Mouse (Mus musculus) embryonic facial prominence, embryonic 11.5 days (tissue): ENCODE data around the gene Slc2a2. TPM values are rescaled to one million over a fixed set of nuclear protein-coding genes. Genes with fewer than 3 reads are reported as not detected.

Source experiments
- ATAC-seq: fragments of 200-750 bp; cut with Nextera tagmentation; replicated peaks from 2 replicates; pipeline ENCODE4 v1.8.0; 2017; ENCODE audit warnings: low read depth; ENCODE audit not compliant: insufficient number of reproducible peaks, low FRiP score, low TSS enrichment
- DNase-seq: peaks from one replicate; pipeline ENCODE4 v3.0.0-alpha.2; 2015; ENCODE audit warnings: low spot score
- H3K27ac ChIP-seq: fragments of 300-500 bp; sonication (generic); replicated peaks from 2 replicates; pipeline ENCODE4 v1.5.1; 2014; ENCODE audit warnings: mild to moderate bottlenecking, low read depth, low read length, control low read depth
- H3K27me3 ChIP-seq: fragments of 300-500 bp; sonication (generic); 2 replicates; pipeline ENCODE4 v1.6.1; 2014; ENCODE audit warnings: mild to moderate bottlenecking, low read length, moderate library complexity, mixed read lengths; ENCODE audit not compliant: control insufficient read depth, insufficient read depth
- H3K36me3 ChIP-seq: fragments of 300-500 bp; sonication (generic); replicated peaks from 2 replicates; pipeline ENCODE4 v1.6.1; 2014; ENCODE audit warnings: low read depth, mild to moderate bottlenecking, low read length, moderate library complexity, mixed read lengths; ENCODE audit not compliant: control insufficient read depth, insufficient read depth
- H3K4me1 ChIP-seq: fragments of 300-500 bp; sonication (generic); 2 replicates; pipeline ENCODE4 v1.6.1; 2014; ENCODE audit warnings: low read length, mixed read lengths; ENCODE audit not compliant: control insufficient read depth, insufficient read depth
- H3K4me2 ChIP-seq: fragments of 300-500 bp; sonication (generic); 2 replicates; pipeline ENCODE4 v1.6.1; 2014; ENCODE audit warnings: low read depth, mild to moderate bottlenecking, control low read depth, low read length, moderate library complexity
- H3K4me3 ChIP-seq: fragments of 300-500 bp; sonication (generic); 2 replicates; pipeline ENCODE4 v1.5.1; 2014; ENCODE audit warnings: low read depth, low read length, control low read depth
- H3K9ac ChIP-seq: fragments of 300-500 bp; sonication (generic); replicated peaks from 2 replicates; pipeline ENCODE4 v1.6.1; 2014; ENCODE audit warnings: mild to moderate bottlenecking, control low read depth, low read length
- H3K9me3 ChIP-seq: fragments of 300-500 bp; sonication (generic); replicated peaks from 2 replicates; pipeline ENCODE4 v1.6.1; 2016; ENCODE audit warnings: mild to moderate bottlenecking, low read length, inconsistent platforms, mixed read lengths; ENCODE audit not compliant: control insufficient read depth
- WGBS: fragments of 180-500 bp; shearing (Covaris S2); extraction: QIAGEN DNeasy Blood & Tissue Kit; methylation state at CpG from one replicate; pipeline ENCODE4 v1.1.7; 2014; 5-methylcytosine and 5-hydroxymethylcytosine counted together
- polyA plus RNA-seq: library from polyadenylated mRNA; unstranded; fragments of >200 nt; fragmentation: Nextera tagmentation; extraction: Ambion mirVana; gene quantifications from 2 replicates; pipeline ENCODE4 v1.2.1, GENCODE M21; 2014

Gene Slc2a2
- polyA plus RNA-seq, 1 experiment from 2014 or later, result not detected

DNA sequence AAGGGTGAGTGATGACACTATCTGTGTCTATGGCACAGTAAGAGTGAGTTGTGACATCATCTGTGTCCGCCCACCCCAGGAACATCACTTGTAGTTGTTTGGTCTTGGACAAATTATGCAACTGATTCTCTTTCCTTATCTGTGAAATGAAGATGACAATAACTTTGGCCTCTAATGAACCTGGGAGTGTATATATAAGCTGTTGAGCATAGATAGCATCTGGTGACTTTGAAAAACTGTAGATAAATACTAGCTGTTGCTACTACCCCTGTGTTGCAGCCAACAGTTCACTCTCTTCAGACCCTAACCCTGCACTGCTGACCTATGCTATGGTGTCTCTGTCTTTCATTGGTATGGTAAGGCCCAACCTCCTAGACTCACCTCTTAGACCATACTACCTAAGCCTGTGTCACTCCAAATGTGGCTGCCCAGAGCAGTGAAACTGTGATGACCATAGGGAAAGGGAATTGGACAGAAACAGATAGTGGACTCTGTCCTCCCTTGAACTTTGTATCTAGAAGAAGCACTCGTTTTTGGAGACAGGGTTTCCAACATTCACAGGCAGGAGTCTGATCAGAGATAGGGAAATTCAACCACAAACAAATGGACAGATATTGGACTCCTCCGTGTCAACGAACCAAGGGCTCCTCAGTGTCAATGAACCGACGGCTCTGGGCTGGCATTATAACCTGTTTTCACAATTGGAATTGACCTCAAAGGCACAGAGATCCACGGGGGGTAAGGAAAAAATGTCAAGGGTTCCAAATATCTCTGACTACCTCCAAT is 16.4 kb downstream of the Slc2a2 start:
- no peak overlapping the region for H3K9ac ChIP-seq
- no peak overlapping the region for H3K4me2 ChIP-seq
- WGBS, result 78% methylated on average over 7 of the region's 7 CpGs
- H3K36me3 ChIP-seq, result no peaks in the 10 kb centered on the region
- DNase-seq (no peak), ATAC-seq (no peak)
- no peaks in the 10 kb centered on the region for H3K27me3 ChIP-seq
- H3K4me1 ChIP-seq, result no peaks in the 10 kb centered on the region
- no peaks in the 10 kb centered on the region for H3K9me3 ChIP-seq
- no peak overlapping the region for H3K27ac ChIP-seq
- no peak overlapping the region for H3K4me3 ChIP-seq

DNA sequence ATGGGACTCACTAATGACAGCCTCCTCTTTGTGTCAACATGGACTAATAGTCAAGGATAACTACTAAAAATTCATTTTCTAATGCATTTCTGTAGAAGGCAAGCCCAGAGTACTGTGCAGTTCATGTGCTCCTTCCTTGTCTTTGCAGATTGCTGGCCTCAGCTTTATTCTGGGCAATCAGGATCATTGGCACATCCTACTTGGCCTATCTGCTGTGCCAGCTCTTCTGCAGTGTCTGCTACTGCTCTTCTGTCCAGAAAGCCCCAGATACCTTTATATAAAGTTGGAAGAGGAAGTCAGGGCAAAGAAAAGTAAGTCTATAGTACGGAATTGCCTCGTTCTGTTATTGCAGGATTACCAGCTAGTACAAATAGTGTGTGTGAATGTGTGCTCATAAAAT is 20.8 kb downstream of the Slc2a2 start:
- H3K27ac ChIP-seq, result no peak overlapping the region
- ATAC-seq, result no peak

DNA sequence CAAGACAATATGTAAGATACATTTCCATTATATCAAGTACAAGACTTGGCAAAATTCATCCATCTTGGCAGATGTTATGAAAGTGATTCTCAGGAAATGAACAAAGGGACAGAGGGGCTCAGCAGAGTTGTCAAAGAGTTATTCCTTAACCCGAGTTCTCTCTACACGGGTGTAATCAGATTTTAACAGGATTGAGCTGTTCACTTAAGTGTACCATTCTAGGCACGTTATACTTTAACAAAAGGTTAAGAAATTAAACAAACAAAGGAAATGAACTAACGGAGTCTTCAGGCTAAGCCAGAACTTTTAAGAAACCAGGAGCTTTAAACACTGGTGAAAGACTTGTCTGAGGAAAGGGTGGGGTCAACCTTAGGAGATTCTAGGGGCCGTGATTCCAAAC is 23.5 kb downstream of the Slc2a2 start:
- no peak overlapping the region for H3K27ac ChIP-seq

More for the DNA sequence above, 20.8 kb downstream of the Slc2a2 start:
- no peaks in the 10 kb centered on the region for H3K36me3 ChIP-seq
- H3K4me1 ChIP-seq, result no peaks in the 10 kb centered on the region
- 88% methylated on average over 2 of the region's 2 CpGs for WGBS
- H3K9me3 ChIP-seq, result no peaks in the 10 kb centered on the region
- H3K4me3 ChIP-seq, result no peak overlapping the region
- no peaks in the 10 kb centered on the region for H3K27me3 ChIP-seq
- DNase-seq, result no peak
- H3K9ac ChIP-seq, result no peak overlapping the region
- H3K4me2 ChIP-seq, result no peak overlapping the region

DNA sequence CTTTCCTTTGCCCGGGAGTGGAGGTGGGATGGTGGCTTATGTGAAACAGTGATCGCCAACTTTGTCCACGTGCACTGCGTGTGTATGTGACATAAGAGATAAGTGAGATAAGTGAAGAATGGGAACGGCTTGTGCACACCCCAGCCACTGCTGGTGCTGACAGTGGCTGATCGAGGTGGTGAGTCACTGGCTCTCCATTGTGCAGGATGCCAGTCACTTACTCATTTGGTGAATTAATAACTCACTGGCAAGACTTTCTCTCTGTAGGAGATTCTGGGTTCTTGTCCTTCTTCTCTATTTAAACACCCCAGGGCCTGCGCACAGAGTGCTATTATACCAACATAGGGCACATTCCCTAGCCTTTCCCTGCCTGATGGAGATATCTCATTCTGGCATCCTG is 24.1 kb downstream of the Slc2a2 start:
- Histone ChIP-seq H3K4me1 (no peaks in the 10 kb centered on the region), H3K27me3 (no peaks in the 10 kb centered on the region), H3K27ac (no peak overlapping the region), H3K4me2 (no peak overlapping the region), H3K9ac (no peak overlapping the region), H3K9me3 (no peaks in the 10 kb centered on the region), H3K4me3 (no peak overlapping the region), H3K36me3 (no peaks in the 10 kb centered on the region)
- DNase-seq, result no peak
- WGBS, result 87% methylated on average over 7 of the region's 7 CpGs
- ATAC-seq, result no peak

More for the DNA sequence above, 23.5 kb downstream of the Slc2a2 start:
- H3K36me3 ChIP-seq, result no peaks in the 10 kb centered on the region
- no peak overlapping the region for H3K4me3 ChIP-seq
- DNase-seq (no peak), ATAC-seq (no peak)
- H3K9me3 ChIP-seq, result no peaks in the 10 kb centered on the region
- no peaks in the 10 kb centered on the region for H3K4me1 ChIP-seq
- 66% methylated on average over 5 of the region's 5 CpGs for WGBS
- H3K9ac ChIP-seq, result no peak overlapping the region
- no peaks in the 10 kb centered on the region for H3K27me3 ChIP-seq
- no peak overlapping the region for H3K4me2 ChIP-seq

DNA sequence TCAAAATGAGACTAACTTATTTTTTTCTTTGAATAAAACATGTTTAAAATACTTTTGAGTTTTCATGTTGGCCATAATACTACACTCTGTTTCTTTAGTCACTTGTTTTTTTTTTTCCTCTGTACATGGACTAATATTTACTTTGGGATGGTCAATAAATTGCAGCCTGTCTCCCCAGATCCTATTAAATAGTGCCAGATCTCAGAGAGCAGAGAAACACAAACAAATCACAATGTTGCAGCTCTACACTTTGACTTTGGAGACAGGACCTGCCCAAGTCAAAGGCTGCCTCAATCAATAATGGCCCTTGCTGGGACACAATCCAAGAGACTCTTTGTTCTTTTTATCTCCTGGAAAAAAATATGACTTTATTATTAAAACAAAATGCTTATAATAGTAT is 24.8 kb downstream of the Slc2a2 start:
- H3K4me3 ChIP-seq, result no peak overlapping the region
- DNase-seq (no peak), ATAC-seq (no peak)
- H3K4me1 ChIP-seq, result no peaks in the 10 kb centered on the region
- no peaks in the 10 kb centered on the region for H3K36me3 ChIP-seq
- no peak overlapping the region for H3K4me2 ChIP-seq
- no peak overlapping the region for H3K27ac ChIP-seq
- H3K9me3 ChIP-seq, result no peaks in the 10 kb centered on the region
- H3K9ac ChIP-seq, result no peak overlapping the region
- H3K27me3 ChIP-seq, result no peaks in the 10 kb centered on the region

DNA sequence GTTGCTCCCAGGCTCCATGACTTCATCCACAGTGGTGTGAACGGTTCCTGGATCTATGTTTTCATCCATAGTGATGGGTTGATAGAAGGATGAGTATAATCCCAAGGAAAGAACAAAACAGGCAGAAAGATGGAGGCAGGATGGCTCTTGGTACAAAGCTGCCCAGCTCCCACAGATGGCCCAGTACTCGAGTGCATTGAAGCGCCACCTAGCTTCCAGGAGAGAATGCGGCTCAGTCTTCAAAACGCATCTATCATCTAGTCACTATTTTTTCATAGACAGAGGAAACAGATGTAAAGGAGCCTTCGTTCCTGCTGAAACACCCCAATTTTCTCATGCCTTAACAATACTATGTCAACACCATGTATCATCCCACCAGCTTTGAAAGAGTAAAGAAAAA is 25.8 kb downstream of the Slc2a2 start:
- ATAC-seq, result no peak
- Histone ChIP-seq H3K4me1 (no peaks in the 10 kb centered on the region), H3K36me3 (no peaks in the 10 kb centered on the region), H3K27me3 (no peaks in the 10 kb centered on the region), H3K9ac (no peak overlapping the region), H3K27ac (no peak overlapping the region), H3K4me2 (no peak overlapping the region), H3K4me3 (no peak overlapping the region), H3K9me3 (no peaks in the 10 kb centered on the region)
- 63% methylated on average over 6 of the region's 6 CpGs for WGBS
- DNase-seq, result no peak

DNA sequence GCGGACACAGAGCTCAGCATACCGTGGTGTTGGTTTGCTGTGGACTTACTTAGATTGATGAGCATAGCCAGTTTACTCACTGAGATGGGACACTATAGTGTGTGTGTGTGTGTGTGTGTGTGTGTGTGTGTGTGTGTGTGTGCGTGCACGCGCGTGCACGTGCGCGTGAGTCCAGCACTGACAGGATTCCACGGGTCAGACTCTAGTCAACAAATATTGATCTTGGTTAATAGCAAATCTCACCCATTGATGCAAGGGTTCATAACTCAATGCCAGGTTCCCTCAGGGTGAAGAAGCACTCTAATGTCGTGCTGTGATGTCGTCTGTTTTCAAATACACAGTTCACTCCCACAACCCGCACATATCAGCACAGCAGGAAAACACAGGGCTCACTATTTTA is 27.5 kb downstream of the Slc2a2 start:
- Histone ChIP-seq H3K27ac (no peak overlapping the region), H3K4me2 (no peak overlapping the region), H3K4me3 (no peak overlapping the region), H3K9me3 (no peaks in the 10 kb centered on the region), H3K36me3 (no peaks in the 10 kb centered on the region), H3K4me1 (no peaks in the 10 kb centered on the region), H3K27me3 (no peaks in the 10 kb centered on the region), H3K9ac (no peak overlapping the region)
- ATAC-seq (no peak), DNase-seq (no peak)
- 91% methylated on average over 13 of the region's 13 CpGs for WGBS

DNA sequence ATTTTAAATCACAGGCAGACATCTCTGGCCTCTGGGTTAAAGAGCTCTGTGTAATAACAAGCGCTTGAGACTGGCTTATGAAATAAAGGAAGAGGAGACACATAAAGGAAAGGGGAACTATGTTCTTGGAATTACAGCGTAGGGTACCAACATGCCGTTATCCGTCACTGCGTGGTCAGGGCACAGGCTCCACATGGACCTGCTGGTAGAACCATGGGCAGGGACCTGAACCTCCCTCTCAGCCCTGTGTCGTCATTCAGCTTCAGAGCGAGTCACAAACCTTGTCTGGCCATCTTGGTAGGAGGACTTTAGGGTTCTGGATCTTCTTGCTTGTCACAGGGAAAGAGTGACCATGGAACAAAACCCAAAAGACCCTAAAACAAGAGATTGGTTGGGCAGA is 28.7 kb downstream of the Slc2a2 start:
- Histone ChIP-seq H3K9me3 (no peaks in the 10 kb centered on the region), H3K4me1 (no peaks in the 10 kb centered on the region), H3K27me3 (no peaks in the 10 kb centered on the region), H3K27ac (no peak overlapping the region), H3K36me3 (no peaks in the 10 kb centered on the region), H3K4me2 (no peak overlapping the region), H3K4me3 (no peak overlapping the region), H3K9ac (no peak overlapping the region)
- ATAC-seq (no peak), DNase-seq (no peak)
- WGBS, result 94% methylated on average over 7 of the region's 7 CpGs
